Mouse (Mus musculus) heart, postnatal 0 days (tissue): Measurements from ENCODE around the gene Sephs2.

Experiments
- CTCF ChIP-seq: IDR thresholded peaks from 2 replicates; pipeline ENCODE4 v1.5.1; 2016; ENCODE audit warnings: antibody characterized with exemption, control low read depth, low read depth
- EP300 ChIP-seq: IDR thresholded peaks from 2 replicates; pipeline ENCODE4 v1.6.1; 2016; ENCODE audit warnings: antibody characterized with exemption, low read depth

- TF ChIP-seq CTCF (no peak), EP300 (no peak)
Measured at GRCm38 (mm10) chr7:127309951-127310350, 36.1 kb upstream of the Sephs2 start.
